Mouse (Mus musculus) spleen, postnatal 14 days (tissue): ENCODE data around the gene Usp10.

ENCODE experiments used
- DNase-seq, 2 experiments: peaks; one replicate each; pipeline ENCODE4 v3.0.0; 2021 to 2022; ENCODE audit warnings: low spot score in 2 of 2

Usp10 gene

DNA sequence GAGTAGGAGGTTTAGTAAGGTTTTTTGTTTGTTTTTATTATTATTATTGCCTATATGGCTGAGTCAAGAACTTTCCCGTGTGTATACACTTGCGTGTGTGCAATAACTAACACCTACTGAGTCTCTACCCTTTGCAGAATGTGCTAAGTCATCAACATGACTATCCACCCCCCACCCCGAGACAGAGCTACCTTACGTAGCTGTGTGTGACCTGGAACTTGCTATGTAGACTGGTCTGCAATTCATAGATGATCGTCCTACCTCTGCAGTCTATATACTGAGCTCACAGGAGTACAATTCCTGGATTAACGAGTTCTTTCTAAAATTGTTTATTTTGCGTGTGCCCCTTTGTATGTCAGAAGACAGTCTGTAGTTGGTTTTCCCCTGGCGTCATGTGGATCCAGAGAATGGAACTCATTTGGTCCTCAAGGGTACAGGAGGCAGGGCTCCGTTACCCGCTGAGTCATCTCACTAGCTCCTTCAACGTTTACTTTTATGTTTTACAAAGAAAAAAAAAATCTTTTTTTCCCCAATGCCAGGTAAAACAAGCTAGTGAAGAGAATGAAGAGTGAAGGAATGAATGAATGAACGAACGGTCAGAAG lies at the start of gene Usp10:
Gene Usp10 (plus strand): TSS at position 417 of the 603 bp plus-strand sequence.
- no peak for DNase-seq

- peak; percentile 97 for DNase-seq
These were observed 48.3 kb upstream of the Usp10 start, which contains the start of gene Klhl36 for GRCm38 (mm10) chr8:119861706-119862389. Gene Klhl36 (plus strand): TSS chr8:119862266.

DNA sequence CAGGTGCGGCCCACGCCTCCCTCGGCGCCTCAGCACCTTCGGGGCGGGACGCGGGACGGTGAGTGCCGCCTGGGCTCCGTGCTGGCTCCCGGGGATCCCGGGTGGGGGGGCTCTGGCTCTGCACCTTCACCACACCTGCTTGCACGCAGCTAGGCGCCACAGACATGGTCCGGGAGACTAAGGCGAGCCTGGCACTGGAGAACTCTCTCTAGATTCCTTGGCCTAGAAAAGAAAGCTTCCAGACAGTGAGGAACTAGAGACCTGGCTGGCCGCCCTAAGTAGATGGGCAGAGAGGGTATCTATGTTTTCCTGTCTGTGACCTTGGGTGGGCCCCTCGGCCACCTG lies 47.8 kb upstream of the Usp10 start:
- DNase-seq = no peak

- DNase-seq = no peak
These were observed 47.4 kb upstream of the Usp10 start for GRCm38 (mm10) chr8:119862749-119863148.

DNA sequence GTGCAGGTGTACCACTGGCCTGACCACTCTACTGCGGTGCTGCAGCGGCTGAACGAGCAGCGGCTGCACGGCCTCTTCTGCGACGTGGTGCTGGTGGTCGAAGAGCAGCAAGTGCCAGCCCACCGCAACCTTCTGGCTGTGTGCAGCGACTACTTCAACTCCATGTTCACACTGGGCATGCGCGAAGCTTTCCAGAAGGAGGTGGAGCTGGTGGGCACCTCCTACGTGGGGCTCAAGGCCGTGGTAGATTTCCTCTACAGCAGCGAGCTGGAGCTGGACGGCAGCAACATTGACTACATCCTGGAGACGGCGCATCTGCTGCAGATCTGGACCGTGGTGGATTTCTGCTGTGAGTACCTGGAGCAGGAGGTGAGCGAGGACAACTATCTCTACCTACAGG lies 40.5 kb upstream of the Usp10 start:
- no peak for DNase-seq

DNA sequence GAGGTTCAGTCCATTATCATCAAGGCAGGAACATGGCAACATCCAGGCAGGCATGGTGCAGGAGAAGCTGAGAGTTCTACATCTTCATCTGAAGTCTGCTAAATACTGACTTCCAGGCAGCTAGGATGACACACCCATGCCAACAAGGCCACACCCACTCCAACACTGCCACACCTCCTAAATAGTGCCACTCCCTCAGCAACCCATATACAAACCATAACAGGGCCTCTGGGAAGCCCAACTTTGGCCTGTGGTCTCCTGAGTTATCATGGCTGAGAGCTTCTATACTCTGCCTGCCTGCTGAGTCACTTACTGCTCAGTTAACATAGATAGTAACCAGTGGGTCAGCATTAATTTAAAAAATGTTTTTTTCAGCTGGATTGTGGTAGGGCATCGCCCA lies 37.0 kb upstream of the Usp10 start:
- DNase-seq = no peak

DNA sequence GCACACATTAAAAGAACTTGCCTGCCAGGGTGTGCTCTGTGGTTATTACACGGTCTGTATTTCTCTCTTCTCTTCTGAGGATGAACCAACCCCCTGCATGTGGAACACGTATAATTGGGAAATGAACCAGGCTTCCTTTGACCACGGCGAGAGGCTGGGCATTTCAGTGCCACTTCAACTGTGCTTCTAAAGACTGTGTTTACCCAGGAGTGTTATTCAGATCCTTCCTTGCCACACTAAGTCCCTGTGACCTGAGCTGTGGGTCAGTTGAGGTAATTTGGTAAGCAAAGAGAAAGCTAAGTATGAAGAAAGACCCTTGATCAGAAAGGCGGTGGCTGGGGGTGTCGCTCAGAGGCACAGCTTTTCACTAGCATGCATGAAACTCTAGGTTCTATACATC lies 28.9 kb upstream of the Usp10 start:
- no peak for DNase-seq

- no peak for DNase-seq
These were observed 28.2 kb upstream of the Usp10 start for GRCm38 (mm10) chr8:119881917-119882316.

GRCm38 (mm10) chr8:119883281-119883680 lies 26.9 kb upstream of the Usp10 start:
- DNase-seq = no peak

DNA sequence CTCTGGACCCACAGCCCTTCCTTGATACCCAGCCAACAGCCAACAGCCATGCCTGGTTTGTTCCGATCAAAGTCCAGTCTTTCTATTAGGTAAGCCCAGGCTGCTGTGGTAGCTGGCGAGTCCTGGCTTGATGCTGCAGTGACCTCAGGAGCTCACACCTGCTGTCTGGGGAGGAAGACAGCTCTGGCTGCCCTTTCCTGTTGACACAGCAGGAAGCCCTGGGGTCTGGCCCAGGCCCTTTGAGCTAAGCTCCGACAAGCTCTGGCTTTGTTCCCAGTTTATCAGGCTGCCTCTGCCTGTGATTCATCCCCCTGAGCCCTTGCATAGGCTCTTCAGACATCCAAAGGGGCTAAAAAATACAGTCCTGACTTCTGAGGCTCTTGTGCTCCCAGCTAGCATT lies 24.5 kb upstream of the Usp10 start:
- DNase-seq = no peak

DNA sequence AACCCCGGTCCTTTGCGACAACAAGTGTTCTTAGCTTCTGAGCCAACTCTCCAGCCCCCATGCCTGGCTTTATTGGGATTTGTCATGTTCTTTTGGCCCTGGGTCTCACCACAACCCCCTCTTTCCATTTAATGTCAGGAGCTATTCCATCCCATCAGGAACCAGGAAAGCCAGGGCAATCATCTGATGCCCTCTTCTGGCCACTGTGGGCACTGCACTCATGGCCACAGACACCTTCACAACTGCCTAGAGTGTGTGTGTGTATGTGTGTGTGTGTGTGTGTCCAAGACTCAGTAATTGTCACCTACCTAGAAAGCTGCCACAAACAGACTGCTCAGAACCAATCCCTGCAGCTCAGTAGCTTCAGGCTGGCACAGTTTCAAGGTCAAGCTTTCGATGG lies 23.0 kb upstream of the Usp10 start:
- DNase-seq = peak; percentile 22 to 27

DNA sequence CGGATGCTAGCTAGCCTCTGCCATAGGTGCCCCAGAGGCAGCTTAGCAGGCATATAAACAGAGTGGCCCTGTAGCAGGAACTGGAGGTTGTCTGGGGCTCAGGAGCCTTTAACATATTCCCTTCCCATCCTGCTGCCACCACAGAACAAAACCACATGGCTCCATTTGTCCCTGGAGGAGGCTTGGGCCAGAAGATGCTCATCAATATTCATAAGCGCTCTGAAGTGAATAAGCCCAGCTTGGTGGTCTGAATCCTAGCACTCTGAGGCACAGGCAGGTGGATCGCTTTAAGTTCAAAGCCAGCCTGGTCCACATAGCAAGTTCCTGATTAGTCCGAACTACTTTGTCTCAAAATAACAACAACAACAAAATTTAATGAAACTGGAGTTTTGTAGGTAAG lies 22.1 kb upstream of the Usp10 start:
- DNase-seq = no peak

- DNase-seq = no peak
These were observed 13.1 kb upstream of the Usp10 start for GRCm38 (mm10) chr8:119897069-119897468.

- no peak for DNase-seq
These were observed 12.2 kb upstream of the Usp10 start for GRCm38 (mm10) chr8:119897933-119898332.

DNA sequence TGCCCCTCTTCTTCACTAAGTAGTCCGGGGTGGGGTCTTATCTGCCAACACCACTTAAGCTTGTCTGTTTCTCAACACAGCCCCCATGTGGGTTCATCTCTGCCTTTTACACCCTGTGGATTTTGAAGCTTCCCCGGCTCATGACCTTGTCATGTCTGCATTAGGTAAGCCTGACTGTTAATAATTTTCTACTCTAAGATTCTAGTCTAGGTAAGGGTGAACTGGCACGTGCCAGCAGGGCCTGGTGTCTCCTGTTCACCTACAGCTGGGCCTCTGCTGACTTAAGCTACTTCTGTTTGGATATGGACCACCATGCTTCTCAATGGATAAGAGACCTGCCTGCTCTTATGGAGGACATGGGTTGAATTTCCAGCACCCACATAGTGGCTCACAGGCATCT lies 8.8 kb upstream of the Usp10 start:
- DNase-seq = no peak

DNA sequence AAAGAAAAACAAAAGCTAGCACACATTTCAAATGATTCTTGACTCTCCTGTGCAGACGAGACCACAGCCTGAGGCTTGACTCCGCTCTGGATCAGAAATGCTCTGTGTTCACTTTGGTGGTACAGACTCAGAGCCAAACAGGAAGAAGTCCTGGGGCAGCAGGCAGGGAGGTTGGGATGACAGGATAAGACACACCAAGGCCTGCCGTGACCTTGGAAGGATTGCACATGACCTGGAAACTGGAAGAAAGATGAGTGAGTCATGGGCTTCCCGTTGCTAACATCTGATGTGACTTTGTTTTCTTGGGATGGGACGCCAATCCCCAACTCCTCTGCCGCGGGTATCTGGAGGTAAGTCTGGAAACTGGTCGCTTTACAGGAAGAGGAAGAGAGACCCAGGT lies 8.2 kb upstream of the Usp10 start:
- DNase-seq = no peak

DNA sequence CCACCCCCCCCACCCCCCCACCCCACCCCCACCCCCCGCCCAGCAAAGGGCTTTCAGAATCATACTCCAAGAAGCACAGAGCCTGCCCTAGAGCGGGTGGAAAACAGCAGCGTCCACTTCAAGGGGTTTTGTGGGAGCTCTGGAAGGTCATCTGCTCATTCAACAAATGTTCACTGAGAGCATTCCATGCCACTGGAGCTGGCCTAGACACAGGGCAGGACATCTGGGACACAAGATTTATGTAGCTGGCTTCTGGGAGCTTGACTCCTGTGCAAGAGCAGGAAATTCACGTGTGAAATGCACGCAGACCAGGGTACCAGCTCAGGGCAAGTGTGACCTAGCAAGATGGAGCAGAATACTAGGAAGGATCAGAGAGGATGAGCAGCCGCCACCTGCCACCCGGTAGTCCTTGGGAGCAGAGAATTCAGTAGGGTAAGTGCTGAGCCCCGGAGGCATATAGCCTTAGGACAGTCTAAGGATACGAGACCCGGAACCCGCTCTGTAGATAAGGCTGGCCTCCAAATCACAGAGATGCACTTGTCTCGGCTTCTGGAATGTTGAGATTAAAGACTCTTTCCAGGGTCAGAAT lies 5.7 kb upstream of the Usp10 start:
- DNase-seq = no peak

GRCm38 (mm10) chr8:119910547-119911257 lies 542 bp downstream of the Usp10 start, which contains the start of gene Gm20388:
Gene Gm20388 (plus strand): TSS chr8:119910841.
- peak; percentile 86 to 89 for DNase-seq

- no peak for DNase-seq
These were observed 1.2 kb downstream of the Usp10 start for GRCm38 (mm10) chr8:119911258-119911962.

DNA sequence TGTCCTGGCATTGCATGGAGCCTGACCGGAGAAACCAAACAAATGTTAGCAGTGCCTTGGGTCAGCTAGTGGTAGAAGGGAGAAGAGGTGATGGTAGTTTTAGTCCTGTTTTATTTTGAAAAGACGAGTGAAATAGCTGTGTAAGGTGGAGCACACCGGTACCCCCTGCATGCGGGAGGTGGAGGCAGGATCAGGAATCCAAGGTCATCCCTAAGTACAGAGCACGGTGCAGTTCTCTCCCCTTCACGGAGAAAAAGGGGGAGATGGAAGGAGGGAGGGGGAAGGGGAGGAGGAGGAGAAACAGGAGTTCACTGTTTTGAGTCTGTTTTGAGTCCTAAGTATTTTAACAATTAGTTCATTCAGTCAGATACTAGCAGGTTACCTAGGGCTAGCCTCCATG lies 2.5 kb downstream of the Usp10 start:
- no peak for DNase-seq

DNA sequence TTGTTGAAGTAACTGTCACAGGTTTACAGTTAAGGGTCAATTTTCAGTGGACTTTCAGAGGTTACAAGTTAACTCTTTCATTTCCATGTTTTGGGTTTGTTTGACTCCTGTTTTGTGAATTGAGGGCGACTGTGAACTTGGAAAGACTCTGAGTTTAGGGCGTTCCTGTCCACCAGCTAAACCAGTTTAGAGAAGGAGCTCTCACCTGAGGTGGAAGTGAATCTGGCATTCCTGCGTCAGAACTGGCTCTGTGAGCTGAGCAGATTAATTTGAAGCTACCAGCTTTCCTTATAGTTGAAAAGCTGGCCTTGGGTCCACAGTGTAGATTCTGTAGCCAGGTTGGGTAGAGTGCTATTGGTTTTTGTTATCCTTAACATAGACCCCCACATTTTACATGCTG lies 3.0 kb downstream of the Usp10 start:
- DNase-seq = no peak

DNA sequence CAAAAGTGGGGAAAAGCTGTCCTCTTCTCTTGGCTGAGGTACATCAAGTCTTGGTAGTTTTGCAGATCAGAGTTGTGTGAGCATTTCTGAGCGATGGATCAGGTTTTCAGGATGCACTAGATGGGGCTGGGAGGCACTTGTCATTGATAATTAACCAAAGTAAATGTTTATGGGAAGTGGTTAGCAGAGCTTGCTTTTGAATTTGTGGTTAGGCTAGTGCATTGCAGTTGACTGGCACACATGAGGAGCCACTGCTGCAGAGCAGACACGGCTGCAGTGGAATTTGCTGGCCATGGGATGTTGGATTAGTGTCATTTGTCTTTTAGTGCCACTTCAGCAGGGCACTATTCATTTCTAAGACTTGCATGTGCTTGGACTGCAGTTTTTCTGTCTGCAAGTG lies 4.0 kb downstream of the Usp10 start:
- no peak for DNase-seq
